Mouse (Mus musculus) spleen, adult 2 months (tissue): ENCODE results near the gene Hoxd4. TPM values are rescaled to one million over a fixed set of nuclear protein-coding genes. Genes with fewer than 3 reads are reported as not detected.

Source experiments
- DNase-seq, 2 experiments: peaks; one replicate each; pipeline versions ENCODE4 v3.0.0 to v3.0.0-alpha.2; 2012 to 2021; ENCODE audit warnings: low spot score in 2 of 2, low read depth in 1 of 2
- H3K27ac ChIP-seq: fragments of 200-500 bp; 2 replicates; pipeline ENCODE4 v1.5.1; 2012; ENCODE audit warnings: low read length, inconsistent platforms; ENCODE audit not compliant: insufficient read depth
- H3K27me3 ChIP-seq: fragments of 200-500 bp; 2 replicates; pipeline ENCODE4 v1.6.1; 2012; ENCODE audit warnings: mild to moderate bottlenecking, moderate library complexity, low read length, inconsistent platforms; ENCODE audit not compliant: control insufficient read depth, insufficient read depth
- H3K36me3 ChIP-seq: fragments of 200-500 bp; 2 replicates; pipeline ENCODE4 v1.6.1; 2012; ENCODE audit warnings: mild to moderate bottlenecking, low read length, inconsistent platforms; ENCODE audit not compliant: control insufficient read depth, insufficient read depth
- H3K4me1 ChIP-seq: fragments of 200-500 bp; 2 replicates; pipeline ENCODE4 v1.6.1; 2011; ENCODE audit warnings: inconsistent platforms; ENCODE audit not compliant: control insufficient read depth, insufficient read depth, insufficient read length
- H3K4me3 ChIP-seq: fragments of 200-500 bp; 2 replicates; pipeline ENCODE4 v1.5.1; 2011; ENCODE audit warnings: mild to moderate bottlenecking, inconsistent platforms; ENCODE audit not compliant: insufficient read depth, insufficient read length; ENCODE audit errors: extremely low read depth
- CTCF ChIP-seq: fragments of 200-500 bp; IDR thresholded peaks from 2 replicates; pipeline ENCODE4 v1.5.1; 2011; ENCODE audit warnings: mild to moderate bottlenecking, inconsistent platforms; ENCODE audit not compliant: insufficient read depth, insufficient read length, insufficient replicate concordance; ENCODE audit errors: extremely low read depth
- POLR2A ChIP-seq: fragments of 200-500 bp; IDR thresholded peaks from 2 replicates; pipeline ENCODE4 v1.6.1; 2011; ENCODE audit warnings: low read depth, low read length, inconsistent platforms
- WGBS: fragments of 180-500 bp; shearing (Covaris S2); methylation state at CpG from one replicate; pipeline ENCODE4 v1.1.7; 2018; 5-methylcytosine and 5-hydroxymethylcytosine counted together
- polyA plus RNA-seq: library from polyadenylated mRNA; depleted of rRNA; stranded (reverse); fragments of >200 nt; gene quantifications from 2 replicates; pipeline ENCODE4 v1.2.3, GENCODE M21; 2012

Gene Hoxd4
- polyA plus RNA-seq, 1 experiment = 0.29 TPM

GRCm38 (mm10) chr2:74685059-74685603, 26.6 kb upstream of the Hoxd4 start:
- Histone ChIP-seq H3K36me3 (no peaks in the 10 kb centered on the region), H3K27ac (no peak overlapping the region), H3K4me3 (no peak overlapping the region), H3K4me1 (peaks cover 5% of the 10 kb centered on the region), H3K27me3 (peaks cover 57% of the 10 kb centered on the region)
- no peak for TF ChIP-seq POLR2A
- TF ChIP-seq CTCF = no peak
- WGBS = 25% methylated on average over 4 of the region's 4 CpGs
- DNase-seq = no peak

- 14% methylated on average over 17 of the region's 17 CpGs for WGBS
- Histone ChIP-seq H3K27me3 (peaks cover 59% of the 10 kb centered on the region), H3K36me3 (no peaks in the 10 kb centered on the region), H3K4me3 (no peak overlapping the region), H3K4me1 (peaks cover 5% of the 10 kb centered on the region), H3K27ac (no peak overlapping the region)
- DNase-seq = peak in 1 of 2 experiments; percentile 17
- TF ChIP-seq POLR2A = no peak
- TF ChIP-seq CTCF = peak; percentile 6; the same call in 1 of the 2 replicates
Measured at GRCm38 (mm10) chr2:74686301-74686987, 25.3 kb upstream of the Hoxd4 start.

- no peak overlapping the region for H3K27ac ChIP-seq
- no peak for TF ChIP-seq POLR2A
- no peak for TF ChIP-seq CTCF
- H3K27me3 ChIP-seq = peaks cover 62% of the 10 kb centered on the region
Measured at GRCm38 (mm10) chr2:74686988-74687697, 24.6 kb upstream of the Hoxd4 start.

GRCm38 (mm10) chr2:74687698-74688555, 23.8 kb upstream of the Hoxd4 start:
- TF ChIP-seq POLR2A = no peak
- no peak for TF ChIP-seq CTCF
- WGBS = 7% methylated on average over 31 of the region's 31 CpGs
- H3K36me3 ChIP-seq = no peaks in the 10 kb centered on the region
- DNase-seq = no peak
- no peaks in the 10 kb centered on the region for H3K4me1 ChIP-seq
- H3K4me3 ChIP-seq = no peak overlapping the region
- peaks cover 60% of the 10 kb centered on the region for H3K27me3 ChIP-seq
- no peak overlapping the region for H3K27ac ChIP-seq

More at GRCm38 (mm10) chr2:74686988-74687697, 24.6 kb upstream of the Hoxd4 start:
- H3K36me3 ChIP-seq = no peaks in the 10 kb centered on the region
- no peak overlapping the region for H3K4me3 ChIP-seq
- no peak for DNase-seq
- H3K4me1 ChIP-seq = peaks cover 3% of the 10 kb centered on the region
- WGBS = 7% methylated on average over 27 of the region's 27 CpGs

GRCm38 (mm10) chr2:74688795-74689573, 22.7 kb upstream of the Hoxd4 start:
- 7% methylated on average over 12 of the region's 12 CpGs for WGBS
- no peaks in the 10 kb centered on the region for H3K4me1 ChIP-seq
- DNase-seq = no peak
- no peaks in the 10 kb centered on the region for H3K36me3 ChIP-seq
- H3K4me3 ChIP-seq = no peak overlapping the region
- H3K27me3 ChIP-seq = peaks cover 51% of the 10 kb centered on the region
- no peak overlapping the region for H3K27ac ChIP-seq
- no peak for TF ChIP-seq CTCF
- no peak for TF ChIP-seq POLR2A
